13 mouse cellular contexts compared by ENCODE assay signal in the genomic region with DNA sequence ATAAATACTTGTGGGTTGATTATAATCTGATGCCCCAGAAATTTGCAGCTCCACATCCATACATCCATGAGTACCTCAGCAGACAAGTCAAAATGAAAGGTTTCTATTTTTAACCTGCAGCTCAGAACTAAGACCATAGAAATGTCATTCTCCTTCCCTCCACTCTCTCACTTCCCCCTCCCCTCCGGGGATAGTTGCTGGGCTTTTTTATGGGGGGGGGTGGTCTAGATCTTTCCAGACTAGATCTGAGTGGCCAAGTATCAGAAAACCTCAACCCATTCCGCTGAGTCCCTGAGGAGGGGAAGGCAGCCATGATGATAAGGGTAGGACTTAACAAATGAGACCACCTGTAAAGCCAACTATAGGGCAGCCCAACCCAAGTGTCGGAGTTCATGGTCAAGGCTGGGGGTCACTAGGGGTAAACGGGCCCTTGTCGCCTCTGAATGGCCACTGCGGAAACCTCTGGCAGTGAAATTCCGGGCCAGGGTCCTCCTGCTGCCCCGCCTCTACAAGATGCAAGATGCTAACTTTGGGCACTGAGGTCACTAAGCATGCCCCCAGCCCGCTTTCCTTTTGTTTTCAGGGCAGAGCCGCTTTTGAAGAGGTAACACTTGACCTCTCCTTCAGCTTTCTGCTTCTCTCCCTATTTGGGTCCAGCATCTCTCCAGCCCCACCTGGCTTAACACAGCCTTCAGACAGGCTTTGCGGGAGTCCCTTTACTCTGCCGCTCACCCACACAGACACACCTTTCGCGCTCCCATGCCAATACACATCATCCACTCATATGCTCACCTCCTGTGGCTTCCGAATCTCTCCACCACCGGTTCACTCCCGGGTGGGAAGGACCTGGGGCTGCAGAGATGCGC. TPM values are rescaled to one million over a fixed set of nuclear protein-coding genes. Genes with fewer than 3 reads are reported as not detected.
DNase-seq lines count a peak whose midpoint lies in the region; ATAC-seq and TF ChIP-seq lines count a peak whose summit lies in the region.
"Had no signal": no experiment of that assay in that cellular context is flagged by ENCODE, and none has a peak within 500 bp of the region (broad histone marks: within the 10 kb centered on the region; RNA-seq: fewer than 3 reads in every experiment).

No protein-coding gene starts in this region.

- intact Hi-C loops in left cerebral cortex, adult 2 months (cut with DNase I) = loop anchor here (5.0 kb wide), 1 partner anchor 394 kb away; no protein-coding TSS in a partner anchor
- intact Hi-C loops in left cerebral cortex, postnatal 14 days (cut with DNase I) = no loop called here

- no peak for TF ChIP-seq CTCF in left cerebral cortex, adult 2 months (IDR thresholded peaks at IDR 0.05)

- H3K4me2 ChIP-seq in forebrain, embryonic 11.5 days (ENCODE audit: low read depth, low read length, severe bottlenecking) = peak overlapping the region; percentile 42
- 0 out of 2 replicates have a peak overlapping the region, but pooled peaks have one; percentile 11 for H3K4me2 ChIP-seq in limb, embryonic 13.5 days (replicated peaks)

- no peak overlapping the region for H3K4me3 ChIP-seq in left cerebral cortex, adult 2 months
- H3K4me3 ChIP-seq in forebrain, embryonic 11.5 days (ENCODE audit: low read depth, low read length) = 0 out of 2 replicates have a peak overlapping the region, but pooled peaks have one; percentile 11
- H3K4me3 ChIP-seq in limb, embryonic 13.5 days = no peak overlapping the region

- H3K4me1 ChIP-seq in forebrain, embryonic 11.5 days (replicated peaks; ENCODE audit: control insufficient read depth, insufficient read depth, low read length) = peaks cover 22% of the 10 kb centered on the region
- H3K4me1 ChIP-seq in limb, embryonic 13.5 days = peaks cover 36% of the 10 kb centered on the region

- no peak for ATAC-seq in forebrain, embryonic 11.5 days (replicated peaks; ENCODE audit: low FRiP score)
- ATAC-seq in limb, embryonic 13.5 days (ENCODE audit: low FRiP score, low read depth) = no peak

- peak overlapping the region; percentile 5; the same call in 1 of the 2 replicates for H3K9ac ChIP-seq in forebrain, embryonic 11.5 days (ENCODE audit: low read length)
- H3K9ac ChIP-seq in limb, embryonic 13.5 days = no peak overlapping the region

- DNase-seq in left cerebral cortex, adult 2 months (ENCODE audit: extremely low spot score in 1 of 2, low spot score in 2 of 2) = no peak
- no peak for DNase-seq in left cerebral cortex, postnatal 14 days (ENCODE audit: low spot score in 2 of 2)
- DNase-seq in forebrain, embryonic 11.5 days (ENCODE audit: low spot score) = peak; percentile 72
- DNase-seq in retina, embryonic 14.5 days (ENCODE audit: low spot score) = peak; percentile 31
- no peak for DNase-seq in left cerebral cortex, adult 18-20 months (ENCODE audit: low spot score in 2 of 2)
- DNase-seq in thymus, adult 18-20 months = no peak
- no peak for DNase-seq in left cerebral cortex, adult 9 months (ENCODE audit: low spot score in 2 of 2)
- DNase-seq: gastrocnemius, postnatal 36 days had no signal

- no peaks in the 10 kb centered on the region for H3K36me3 ChIP-seq in forebrain, embryonic 11.5 days (ENCODE audit: control insufficient read depth, insufficient read depth, low read length)
- H3K36me3 ChIP-seq in limb, embryonic 13.5 days = no peaks in the 10 kb centered on the region

- peaks cover 39% of the 10 kb centered on the region for H3K27me3 ChIP-seq in forebrain, embryonic 11.5 days (ENCODE audit: control insufficient read depth, insufficient read depth, low read length)
- peaks cover 69% of the 10 kb centered on the region for H3K27me3 ChIP-seq in limb, embryonic 13.5 days

- 4% methylated on average over 18 of the region's 18 CpGs for WGBS in forebrain, embryonic 11.5 days
- WGBS in limb, embryonic 13.5 days = 8% methylated on average over 18 of the region's 18 CpGs

- H3K9me3 ChIP-seq in forebrain, embryonic 11.5 days (ENCODE audit: control insufficient read depth, low read length) = no peaks in the 10 kb centered on the region
- H3K9me3 ChIP-seq in limb, embryonic 13.5 days = no peaks in the 10 kb centered on the region

- H3K27ac ChIP-seq in left cerebral cortex, adult 2 months = peak overlapping the region; percentile 72; the same call in 1 of the 2 replicates
- no peak overlapping the region for H3K27ac ChIP-seq in forebrain, embryonic 11.5 days (ENCODE audit: low read depth, low read length)
- no peak overlapping the region for H3K27ac ChIP-seq in limb, embryonic 13.5 days

RNA-seq across cellular contexts. Expression of a gene that starts 6.6 kb away (rescaled TPM):
- not detected for total RNA-seq in left cerebral cortex, adult 2 months (2021)
- total RNA-seq in left cerebral cortex, postnatal 14 days (2021) = under 1 TPM in 1 of 2 experiments, not detected in 1; 0.31 TPM
- 0.29 and 0.48 TPM in 2 replicates for polyA plus RNA-seq in forebrain, embryonic 11.5 days (2014; fragmentation: Nextera tagmentation; extraction: Ambion mirVana)
- polyA plus RNA-seq in limb, embryonic 13.5 days (2015; fragmentation: Nextera tagmentation; extraction: Ambion mirVana) = not detected in 2 replicates
- not detected for total RNA-seq in left cerebral cortex, adult 18-20 months (2021)
- total RNA-seq: common myeloid progenitor, adult 5-6 weeks; gastrocnemius, postnatal 36 days; liver, adult 2 months; monocyte, adult 5-6 weeks had no signal
- polyA plus RNA-seq: intestine, embryonic 14.5 days; liver, adult 2 months had no signal

RNA-seq across cellular contexts. Expression of a gene that starts 8.6 kb away (rescaled TPM):
- total RNA-seq in left cerebral cortex, adult 2 months (2021) = 10 to 100 TPM; 17.4 to 18.3 TPM
- 10 to 100 TPM; 20.1 to 22.1 TPM for total RNA-seq in left cerebral cortex, postnatal 14 days (2021)
- polyA plus RNA-seq in forebrain, embryonic 11.5 days (2014; fragmentation: Nextera tagmentation; extraction: Ambion mirVana) = 10.3 and 11.4 TPM in 2 replicates
- polyA plus RNA-seq in limb, embryonic 13.5 days (2015; fragmentation: Nextera tagmentation; extraction: Ambion mirVana) = 2.8 and 3.2 TPM in 2 replicates
- total RNA-seq in left cerebral cortex, adult 18-20 months (2021) = 10 to 100 TPM; 19.0 to 20.2 TPM
- total RNA-seq: common myeloid progenitor, adult 5-6 weeks; gastrocnemius, postnatal 36 days; liver, adult 2 months; monocyte, adult 5-6 weeks had no signal
- polyA plus RNA-seq: intestine, embryonic 14.5 days; liver, adult 2 months had no signal

RNA-seq across cellular contexts. Expression of a gene that starts 18.3 kb away (rescaled TPM):
- 1 to 10 TPM; 4.1 to 4.8 TPM for total RNA-seq in left cerebral cortex, adult 2 months (2021)
- total RNA-seq in left cerebral cortex, postnatal 14 days (2021) = 1 to 10 TPM; 3.2 to 4.7 TPM
- 28.6 and 30.0 TPM in 2 replicates for polyA plus RNA-seq in forebrain, embryonic 11.5 days (2014; fragmentation: Nextera tagmentation; extraction: Ambion mirVana)
- 2.3 and 2.6 TPM in 2 replicates for polyA plus RNA-seq in limb, embryonic 13.5 days (2015; fragmentation: Nextera tagmentation; extraction: Ambion mirVana)
- 1 to 10 TPM; 3.0 to 4.0 TPM for total RNA-seq in left cerebral cortex, adult 18-20 months (2021)
- total RNA-seq: common myeloid progenitor, adult 5-6 weeks; gastrocnemius, postnatal 36 days; liver, adult 2 months had no signal
- polyA plus RNA-seq: intestine, embryonic 14.5 days; liver, adult 2 months had no signal

RNA-seq across cellular contexts. Expression of a gene that starts 32.9 kb away (rescaled TPM):
- total RNA-seq in left cerebral cortex, adult 2 months (2021) = under 1 TPM; 0.28 to 0.34 TPM
- under 1 TPM in 1 of 2 experiments, not detected in 1; 0.18 TPM for total RNA-seq in left cerebral cortex, postnatal 14 days (2021)
- polyA plus RNA-seq in forebrain, embryonic 11.5 days (2014; fragmentation: Nextera tagmentation; extraction: Ambion mirVana) = 1.7 and 2.4 TPM in 2 replicates
- polyA plus RNA-seq in limb, embryonic 13.5 days (2015; fragmentation: Nextera tagmentation; extraction: Ambion mirVana) = 0.18 and 0.37 TPM in 2 replicates
- total RNA-seq in left cerebral cortex, adult 18-20 months (2021) = under 1 TPM; 0.28 to 0.35 TPM
- total RNA-seq: common myeloid progenitor, adult 5-6 weeks; gastrocnemius, postnatal 36 days; liver, adult 2 months; monocyte, adult 5-6 weeks had no signal
- polyA plus RNA-seq: intestine, embryonic 14.5 days; liver, adult 2 months had no signal

RNA-seq across cellular contexts. Expression of a gene that starts 50.3 kb away (rescaled TPM):
- total RNA-seq in left cerebral cortex, adult 2 months (2021) = 10 to 100 TPM; 30.2 to 36.2 TPM
- total RNA-seq in left cerebral cortex, postnatal 14 days (2021) = 10 to 100 TPM; 30.2 to 34.4 TPM
- polyA plus RNA-seq in forebrain, embryonic 11.5 days (2014; fragmentation: Nextera tagmentation; extraction: Ambion mirVana) = 34.9 and 39.6 TPM in 2 replicates
- polyA plus RNA-seq in limb, embryonic 13.5 days (2015; fragmentation: Nextera tagmentation; extraction: Ambion mirVana) = 26.9 and 28.3 TPM in 2 replicates
- 10 to 100 TPM; 38.9 to 42.5 TPM for total RNA-seq in left cerebral cortex, adult 18-20 months (2021)

Comparison
In these comparisons a context has a peak if more than half of its experiments do, and no peak if none do; other contexts are left out.
1. DNase-seq: peak in forebrain, embryonic 11.5 days (single experiment) and retina, embryonic 14.5 days (single experiment); none in left cerebral cortex, adult 2 months (0 of 2), left cerebral cortex, postnatal 14 days (0 of 2), left cerebral cortex, adult 18-20 months (0 of 2), thymus, adult 18-20 months (0 of 2) and left cerebral cortex, adult 9 months (0 of 2).